ENCODE assay signal across 28 mouse cellular contexts in the genomic region with DNA sequence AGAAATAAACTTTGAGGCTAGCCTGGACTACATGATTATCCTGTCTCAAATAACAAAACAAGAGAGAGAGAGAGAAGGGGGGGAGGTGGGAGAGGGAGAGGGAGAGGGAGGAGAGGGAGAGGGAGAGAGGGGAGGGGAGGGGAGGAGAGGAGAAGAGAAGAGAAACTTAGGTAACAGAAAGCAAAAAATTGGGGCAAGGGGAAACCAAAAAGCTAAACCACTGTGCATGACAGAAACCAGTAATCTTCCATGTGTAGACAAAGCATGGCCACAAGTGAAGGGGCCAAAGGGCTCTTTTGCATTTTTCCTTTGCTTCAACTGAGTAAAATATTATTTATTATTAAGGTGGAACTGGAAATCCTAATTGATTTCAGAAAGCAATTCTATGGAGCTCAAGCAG.
"Had no signal": no experiment of that assay in that cellular context is flagged by ENCODE, and none has a peak within 500 bp of the region (broad histone marks: within the 10 kb centered on the region; RNA-seq: fewer than 3 reads in every experiment).

No protein-coding gene starts in this region.

- H3K4me3 ChIP-seq: embryonic facial prominence, embryonic 10.5 days; embryonic facial prominence, embryonic 12.5 days; embryonic facial prominence, embryonic 13.5 days; embryonic facial prominence, embryonic 15.5 days; erythroblast, embryonic 14.5 days; forebrain, embryonic 10.5 days; forebrain, embryonic 12.5 days; forebrain, embryonic 13.5 days; forebrain, embryonic 15.5 days; gastrocnemius, adult 2 months; heart, adult 2 months; heart, embryonic 10.5 days had no signal

- H3K27me3 ChIP-seq: embryonic facial prominence, embryonic 12.5 days; embryonic facial prominence, embryonic 13.5 days; embryonic facial prominence, embryonic 15.5 days; forebrain, embryonic 12.5 days; forebrain, embryonic 13.5 days; forebrain, embryonic 15.5 days had no signal

- DNase-seq: cerebellum, adult 8-10 months; cerebellum, adult 9-10 months; cerebellum, adult 9-11 months; cerebellum, postnatal 10 days; cerebellum, postnatal 14 days; cerebellum, postnatal 25 days; cerebellum, postnatal 36 days; embryo, embryonic 11 days; forebrain, postnatal 0 days; gastrocnemius, adult 2 months; gastrocnemius, postnatal 10 days; gastrocnemius, postnatal 14 days; gastrocnemius, postnatal 25 days; gastrocnemius, postnatal 36 days; heart, adult 18-20 months; heart, adult 2 months had no signal

- H3K4me1 ChIP-seq: embryonic facial prominence, embryonic 15.5 days had no signal

- H3K9ac ChIP-seq: embryonic facial prominence, embryonic 12.5 days; embryonic facial prominence, embryonic 13.5 days; embryonic facial prominence, embryonic 15.5 days; forebrain, embryonic 12.5 days; forebrain, embryonic 13.5 days; forebrain, embryonic 15.5 days; forebrain, postnatal 0 days had no signal

- ATAC-seq: forebrain, embryonic 13.5 days; forebrain, embryonic 14.5 days; forebrain, embryonic 15.5 days; forebrain, embryonic 16.5 days; forebrain, postnatal 0 days had no signal

- H3K27ac ChIP-seq: embryonic facial prominence, embryonic 12.5 days; embryonic facial prominence, embryonic 13.5 days; embryonic facial prominence, embryonic 15.5 days; forebrain, embryonic 10.5 days; forebrain, embryonic 12.5 days; forebrain, embryonic 13.5 days; forebrain, embryonic 15.5 days; gastrocnemius, adult 2 months; heart, adult 2 months; heart, embryonic 10.5 days had no signal

- H3K9me3 ChIP-seq: embryonic facial prominence, embryonic 10.5 days; embryonic facial prominence, embryonic 12.5 days; embryonic facial prominence, embryonic 13.5 days; embryonic facial prominence, embryonic 15.5 days; forebrain, embryonic 10.5 days; forebrain, embryonic 12.5 days; forebrain, embryonic 13.5 days; forebrain, embryonic 15.5 days; heart, embryonic 10.5 days had no signal

- H3K4me2 ChIP-seq: embryonic facial prominence, embryonic 12.5 days; embryonic facial prominence, embryonic 13.5 days; embryonic facial prominence, embryonic 15.5 days; forebrain, embryonic 12.5 days; forebrain, embryonic 13.5 days; forebrain, embryonic 15.5 days had no signal
